Mouse (Mus musculus): ENCODE data around the gene Fzd4. TPM values are rescaled to one million over a fixed set of nuclear protein-coding genes. Genes with fewer than 3 reads are reported as not detected.

Gene Fzd4
- 10 to 100 TPM; 28.6 to 37.6 TPM for total RNA-seq (2021)
- long read RNA-seq, experiment 1, full-length matches to known transcripts = 23 of 31 reads
- long read RNA-seq, experiment 1, partial matches to known transcripts = 0 of 31 reads
- long read RNA-seq, experiment 1, other reads (novel, unspliced or antisense) = 8 of 31 reads
- long read RNA-seq, experiment 2, full-length matches to known transcripts = 44 of 57 reads
- long read RNA-seq, experiment 2, partial matches to known transcripts = 0 of 57 reads
- long read RNA-seq, experiment 2, other reads (novel, unspliced or antisense) = 13 of 57 reads

GRCm38 (mm10) chr7:89404081-89404733 is at the start of gene Fzd4, which contains the start of gene Tmem135:
Gene Fzd4, plus strand, starts transcription at chr7:89404355.
Gene Tmem135, minus strand, starts transcription at chr7:89404222.
- peak; percentile 98 for DNase-seq
- intact Hi-C loops (cut with DNase I; ENCODE audit: low total_unique reads) = no loop called here

- intact Hi-C loops (cut with DNase I; ENCODE audit: low total_unique reads) = no loop called here
Measured at GRCm38 (mm10) chr7:89355519-89356255, 48.5 kb upstream of the Fzd4 start.

GRCm38 (mm10) chr7:89356307-89356706 is 47.8 kb upstream of the Fzd4 start:
- intact Hi-C loops (cut with DNase I; ENCODE audit: low total_unique reads) = no loop called here
- no peak for DNase-seq

More at GRCm38 (mm10) chr7:89355519-89356255, 48.5 kb upstream of the Fzd4 start:
- no peak for DNase-seq

GRCm38 (mm10) chr7:89363975-89364374 is 40.2 kb upstream of the Fzd4 start:
- intact Hi-C loops (cut with DNase I; ENCODE audit: low total_unique reads) = no loop called here
- no peak for DNase-seq

GRCm38 (mm10) chr7:89365135-89365880 is 38.8 kb upstream of the Fzd4 start:
- no peak for DNase-seq
- intact Hi-C loops (cut with DNase I; ENCODE audit: low total_unique reads) = no loop called here

- DNase-seq = no peak
- intact Hi-C loops (cut with DNase I; ENCODE audit: low total_unique reads) = no loop called here
Measured at GRCm38 (mm10) chr7:89367643-89368042, 36.5 kb upstream of the Fzd4 start.

- intact Hi-C loops (cut with DNase I; ENCODE audit: low total_unique reads) = no loop called here
- no peak for DNase-seq
Measured at GRCm38 (mm10) chr7:89370086-89370485, 34.1 kb upstream of the Fzd4 start.

- intact Hi-C loops (cut with DNase I; ENCODE audit: low total_unique reads) = no loop called here
- DNase-seq = peak; percentile 16
Measured at GRCm38 (mm10) chr7:89370917-89371316, 33.2 kb upstream of the Fzd4 start.

- intact Hi-C loops (cut with DNase I; ENCODE audit: low total_unique reads) = no loop called here
- DNase-seq = no peak
Measured at GRCm38 (mm10) chr7:89371623-89372295, 32.4 kb upstream of the Fzd4 start.

GRCm38 (mm10) chr7:89380935-89381705 is 23.0 kb upstream of the Fzd4 start:
- intact Hi-C loops (cut with DNase I; ENCODE audit: low total_unique reads) = no loop called here
- DNase-seq = no peak

- intact Hi-C loops (cut with DNase I; ENCODE audit: low total_unique reads) = no loop called here
- DNase-seq = no peak
Measured at GRCm38 (mm10) chr7:89382892-89383291, 21.3 kb upstream of the Fzd4 start.

GRCm38 (mm10) chr7:89388981-89389380 is 15.2 kb upstream of the Fzd4 start:
- DNase-seq = peak; percentile 29
- intact Hi-C loops (cut with DNase I; ENCODE audit: low total_unique reads) = no loop called here

- no peak for DNase-seq
- intact Hi-C loops (cut with DNase I; ENCODE audit: low total_unique reads) = loop anchor here (10.0 kb wide), 1 partner anchor 46 kb away; no protein-coding TSS in a partner anchor
Measured at GRCm38 (mm10) chr7:89390660-89391059, 13.5 kb upstream of the Fzd4 start.

GRCm38 (mm10) chr7:89391281-89391680 is 12.9 kb upstream of the Fzd4 start:
- no peak for DNase-seq
- intact Hi-C loops (cut with DNase I; ENCODE audit: low total_unique reads) = loop anchor here (10.0 kb wide), 1 partner anchor 46 kb away; no protein-coding TSS in a partner anchor

- intact Hi-C loops (cut with DNase I; ENCODE audit: low total_unique reads) = loop anchor here (10.0 kb wide), 1 partner anchor 47 kb away; no protein-coding TSS in a partner anchor
- no peak for DNase-seq
Measured at GRCm38 (mm10) chr7:89391831-89392230, 12.3 kb upstream of the Fzd4 start.

GRCm38 (mm10) chr7:89392388-89392787 is 11.8 kb upstream of the Fzd4 start:
- intact Hi-C loops (cut with DNase I; ENCODE audit: low total_unique reads) = loop anchor here (10.0 kb wide), 1 partner anchor 48 kb away; no protein-coding TSS in a partner anchor
- no peak for DNase-seq

- DNase-seq = no peak
- intact Hi-C loops (cut with DNase I; ENCODE audit: low total_unique reads) = loop anchor here (10.0 kb wide), 1 partner anchor 48 kb away; no protein-coding TSS in a partner anchor
Measured at GRCm38 (mm10) chr7:89392825-89393224, 11.3 kb upstream of the Fzd4 start.

GRCm38 (mm10) chr7:89395399-89395798 is 8.8 kb upstream of the Fzd4 start:
- DNase-seq = no peak
- intact Hi-C loops (cut with DNase I; ENCODE audit: low total_unique reads) = loop anchor here (10.0 kb wide), 1 partner anchor 51 kb away; no protein-coding TSS in a partner anchor
